Mouse (Mus musculus): ENCODE data around the gene Lsamp. TPM values are rescaled to one million over a fixed set of nuclear protein-coding genes. Genes with fewer than 3 reads are reported as not detected.
"Not testable (repeated sequence)": the region's sequence is repeated elsewhere in the genome, so short reads cannot be mapped to it uniquely, and the experiment has no call there.

The Lsamp gene
- polyA plus RNA-seq, 1 experiment from 2014 or later, result 2.1 TPM

GRCm38 (mm10) chr16:40572085-40572745, 588.1 kb downstream of the Lsamp start:
- H3K4me3 ChIP-seq (ENCODE audit: control insufficient read depth in 1 of 2, insufficient read depth in 1 of 2, low read depth in 1 of 2, low read length in 2 of 2), result no peak overlapping the region

GRCm38 (mm10) chr16:40582076-40582475, 597.9 kb downstream of the Lsamp start:
- no peak overlapping the region for H3K4me2 ChIP-seq (ENCODE audit: low read length)
- 47% methylated on average over 3 of the region's 3 CpGs for WGBS
- no peaks in the 10 kb centered on the region for H3K27me3 ChIP-seq (ENCODE audit: control insufficient read depth, insufficient read depth, low read length)
- no peaks in the 10 kb centered on the region for H3K9me3 ChIP-seq (ENCODE audit: control insufficient read depth, low read length)
- H3K4me1 ChIP-seq (ENCODE audit: control insufficient read depth in 2 of 2, insufficient read depth in 2 of 2, low read length in 2 of 2), result no peaks in the 10 kb centered on the region
- no peak overlapping the region for H3K9ac ChIP-seq (ENCODE audit: low read length)
- H3K36me3 ChIP-seq (ENCODE audit: control insufficient read depth, insufficient read depth, low read length), result no peaks in the 10 kb centered on the region
- no peak overlapping the region for H3K4me3 ChIP-seq (ENCODE audit: control insufficient read depth in 1 of 2, insufficient read depth in 1 of 2, low read depth in 1 of 2, low read length in 2 of 2)
- no peak overlapping the region for H3K27ac ChIP-seq (replicated peaks in 1 of 2; ENCODE audit: control insufficient read depth in 1 of 2, insufficient read depth in 1 of 2, low read depth in 2 of 2, low read length in 2 of 2)
- no peak for ATAC-seq (ENCODE audit: insufficient number of reproducible peaks, insufficient read depth, low FRiP score, low read depth)

More at GRCm38 (mm10) chr16:40572085-40572745, 588.1 kb downstream of the Lsamp start:
- Histone ChIP-seq H3K4me2 (ENCODE audit: low read length) (no peak overlapping the region), H3K36me3 (ENCODE audit: control insufficient read depth, insufficient read depth, low read length) (no peaks in the 10 kb centered on the region), H3K4me1 (ENCODE audit: control insufficient read depth in 2 of 2, insufficient read depth in 2 of 2, low read length in 2 of 2) (no peaks in the 10 kb centered on the region), H3K9ac (ENCODE audit: low read length) (no peak overlapping the region), H3K27ac (replicated peaks in 1 of 2; ENCODE audit: control insufficient read depth in 1 of 2, insufficient read depth in 1 of 2, low read depth in 2 of 2, low read length in 2 of 2) (no peak overlapping the region), H3K27me3 (ENCODE audit: control insufficient read depth, insufficient read depth, low read length) (no peaks in the 10 kb centered on the region), H3K9me3 (ENCODE audit: control insufficient read depth, low read length) (no peaks in the 10 kb centered on the region)
- ATAC-seq (ENCODE audit: insufficient number of reproducible peaks, insufficient read depth, low FRiP score, low read depth), result no peak
- WGBS, result 76% methylated on average over 12 of the region's 12 CpGs

GRCm38 (mm10) chr16:40593161-40593560, 609.0 kb downstream of the Lsamp start:
- Histone ChIP-seq H3K27ac (replicated peaks in 1 of 2; ENCODE audit: control insufficient read depth in 1 of 2, insufficient read depth in 1 of 2, low read depth in 2 of 2, low read length in 2 of 2) (no peak overlapping the region), H3K36me3 (ENCODE audit: control insufficient read depth, insufficient read depth, low read length) (no peaks in the 10 kb centered on the region), H3K9ac (ENCODE audit: low read length) (no peak overlapping the region), H3K4me2 (ENCODE audit: low read length) (no peak overlapping the region), H3K4me1 (ENCODE audit: control insufficient read depth in 2 of 2, insufficient read depth in 2 of 2, low read length in 2 of 2) (no peaks in the 10 kb centered on the region), H3K9me3 (ENCODE audit: control insufficient read depth, low read length) (no peaks in the 10 kb centered on the region), H3K27me3 (ENCODE audit: control insufficient read depth, insufficient read depth, low read length) (no peaks in the 10 kb centered on the region), H3K4me3 (ENCODE audit: control insufficient read depth in 1 of 2, insufficient read depth in 1 of 2, low read depth in 1 of 2, low read length in 2 of 2) (no peak overlapping the region)
- WGBS, result 76% methylated on average over 6 of the region's 6 CpGs
- ATAC-seq (ENCODE audit: insufficient number of reproducible peaks, insufficient read depth, low FRiP score, low read depth), result no peak

GRCm38 (mm10) chr16:40601431-40602387, 617.5 kb downstream of the Lsamp start:
- Histone ChIP-seq H3K4me1 (ENCODE audit: control insufficient read depth in 2 of 2, insufficient read depth in 2 of 2, low read length in 2 of 2) (no peaks in the 10 kb centered on the region), H3K9ac (ENCODE audit: low read length) (no peak overlapping the region), H3K36me3 (ENCODE audit: control insufficient read depth, insufficient read depth, low read length) (no peaks in the 10 kb centered on the region), H3K4me2 (ENCODE audit: low read length) (no peak overlapping the region), H3K4me3 (ENCODE audit: control insufficient read depth in 1 of 2, insufficient read depth in 1 of 2, low read depth in 1 of 2, low read length in 2 of 2) (no peak overlapping the region), H3K27ac (replicated peaks in 1 of 2; ENCODE audit: control insufficient read depth in 1 of 2, insufficient read depth in 1 of 2, low read depth in 2 of 2, low read length in 2 of 2) (no peak overlapping the region), H3K9me3 (ENCODE audit: control insufficient read depth, low read length) (no peaks in the 10 kb centered on the region), H3K27me3 (ENCODE audit: control insufficient read depth, insufficient read depth, low read length) (no peaks in the 10 kb centered on the region)
- no peak for ATAC-seq (ENCODE audit: insufficient number of reproducible peaks, insufficient read depth, low FRiP score, low read depth)
- WGBS, result 34% methylated on average over 4 of the region's 4 CpGs

- 85% methylated on average over 3 of the region's 3 CpGs for WGBS
- no peak for ATAC-seq (ENCODE audit: insufficient number of reproducible peaks, insufficient read depth, low FRiP score, low read depth)
- H3K4me1 ChIP-seq (ENCODE audit: control insufficient read depth in 2 of 2, insufficient read depth in 2 of 2, low read length in 2 of 2), result no peaks in the 10 kb centered on the region
These were observed 623.3 kb downstream of the Lsamp start for GRCm38 (mm10) chr16:40607509-40607908.

GRCm38 (mm10) chr16:40616697-40617096, 632.5 kb downstream of the Lsamp start:
- not testable (repeated sequence) for H3K9ac ChIP-seq (ENCODE audit: low read length); H3K4me3 ChIP-seq (ENCODE audit: control insufficient read depth in 1 of 2, insufficient read depth in 1 of 2, low read depth in 1 of 2, low read length in 2 of 2); H3K27ac ChIP-seq (replicated peaks in 1 of 2; ENCODE audit: control insufficient read depth in 1 of 2, insufficient read depth in 1 of 2, low read depth in 2 of 2, low read length in 2 of 2); H3K27me3 ChIP-seq (ENCODE audit: control insufficient read depth, insufficient read depth, low read length); H3K9me3 ChIP-seq (ENCODE audit: control insufficient read depth, low read length); H3K4me1 ChIP-seq (ENCODE audit: control insufficient read depth in 2 of 2, insufficient read depth in 2 of 2, low read length in 2 of 2); H3K4me2 ChIP-seq (ENCODE audit: low read length); H3K36me3 ChIP-seq (ENCODE audit: control insufficient read depth, insufficient read depth, low read length); ATAC-seq (ENCODE audit: insufficient number of reproducible peaks, insufficient read depth, low FRiP score, low read depth)
- WGBS, result 24% methylated on average over 1 of the region's 1 CpGs

More at GRCm38 (mm10) chr16:40607509-40607908, 623.3 kb downstream of the Lsamp start:
- no peak overlapping the region for H3K4me2 ChIP-seq (ENCODE audit: low read length)
- H3K27ac ChIP-seq (replicated peaks in 1 of 2; ENCODE audit: control insufficient read depth in 1 of 2, insufficient read depth in 1 of 2, low read depth in 2 of 2, low read length in 2 of 2), result no peak overlapping the region
- no peaks in the 10 kb centered on the region for H3K9me3 ChIP-seq (ENCODE audit: control insufficient read depth, low read length)
- H3K4me3 ChIP-seq (ENCODE audit: control insufficient read depth in 1 of 2, insufficient read depth in 1 of 2, low read depth in 1 of 2, low read length in 2 of 2), result no peak overlapping the region
- H3K9ac ChIP-seq (ENCODE audit: low read length), result no peak overlapping the region
- H3K36me3 ChIP-seq (ENCODE audit: control insufficient read depth, insufficient read depth, low read length), result no peaks in the 10 kb centered on the region
- H3K27me3 ChIP-seq (ENCODE audit: control insufficient read depth, insufficient read depth, low read length), result no peaks in the 10 kb centered on the region

GRCm38 (mm10) chr16:40621086-40621485, 636.9 kb downstream of the Lsamp start:
- H3K4me2 ChIP-seq (ENCODE audit: low read length); ATAC-seq (ENCODE audit: insufficient number of reproducible peaks, insufficient read depth, low FRiP score, low read depth); H3K4me1 ChIP-seq (ENCODE audit: control insufficient read depth in 2 of 2, insufficient read depth in 2 of 2, low read length in 2 of 2); H3K27me3 ChIP-seq (ENCODE audit: control insufficient read depth, insufficient read depth, low read length); H3K4me3 ChIP-seq (ENCODE audit: control insufficient read depth in 1 of 2, insufficient read depth in 1 of 2, low read depth in 1 of 2, low read length in 2 of 2); H3K9me3 ChIP-seq (ENCODE audit: control insufficient read depth, low read length); H3K9ac ChIP-seq (ENCODE audit: low read length); H3K36me3 ChIP-seq (ENCODE audit: control insufficient read depth, insufficient read depth, low read length); H3K27ac ChIP-seq (replicated peaks in 1 of 2; ENCODE audit: control insufficient read depth in 1 of 2, insufficient read depth in 1 of 2, low read depth in 2 of 2, low read length in 2 of 2): not testable (repeated sequence)
- 61% methylated on average over 7 of the region's 7 CpGs for WGBS

All from heart, embryonic 14.5 days (tissue).